Mouse (Mus musculus) gastrocnemius, postnatal 25 days (tissue): ENCODE results near the gene Tecrl. TPM values are rescaled to one million over a fixed set of nuclear protein-coding genes. Genes with fewer than 3 reads are reported as not detected.

Experiments used
- DNase-seq: peaks from one replicate; pipeline ENCODE4 v3.0.0; 2022
- long read RNA-seq, 2 experiments: library from polyadenylated mRNA; stranded (forward); transcript quantifications; one replicate each; pipeline ENCODE4 v2.0.0; 2021
- total RNA-seq, 2 experiments: library from RNA; stranded (reverse); gene quantifications; 1 replicate in 1 of 2; 2 replicates in 1 of 2; pipeline ENCODE4 v1.2.3; 2021

The Tecrl gene
- total RNA-seq: 1 to 10 TPM in 1 of 2 experiments, under 1 TPM in 1; 0.88 to 2.9 TPM
- long read RNA-seq, experiment 1, partial matches to known transcripts: 0 of 2 reads
- long read RNA-seq, experiment 1, other reads (novel, unspliced or antisense): 0 of 2 reads
- long read RNA-seq, experiment 2, partial matches to known transcripts: 0 of 1 reads
- long read RNA-seq, experiment 2, other reads (novel, unspliced or antisense): 0 of 1 reads

DNA sequence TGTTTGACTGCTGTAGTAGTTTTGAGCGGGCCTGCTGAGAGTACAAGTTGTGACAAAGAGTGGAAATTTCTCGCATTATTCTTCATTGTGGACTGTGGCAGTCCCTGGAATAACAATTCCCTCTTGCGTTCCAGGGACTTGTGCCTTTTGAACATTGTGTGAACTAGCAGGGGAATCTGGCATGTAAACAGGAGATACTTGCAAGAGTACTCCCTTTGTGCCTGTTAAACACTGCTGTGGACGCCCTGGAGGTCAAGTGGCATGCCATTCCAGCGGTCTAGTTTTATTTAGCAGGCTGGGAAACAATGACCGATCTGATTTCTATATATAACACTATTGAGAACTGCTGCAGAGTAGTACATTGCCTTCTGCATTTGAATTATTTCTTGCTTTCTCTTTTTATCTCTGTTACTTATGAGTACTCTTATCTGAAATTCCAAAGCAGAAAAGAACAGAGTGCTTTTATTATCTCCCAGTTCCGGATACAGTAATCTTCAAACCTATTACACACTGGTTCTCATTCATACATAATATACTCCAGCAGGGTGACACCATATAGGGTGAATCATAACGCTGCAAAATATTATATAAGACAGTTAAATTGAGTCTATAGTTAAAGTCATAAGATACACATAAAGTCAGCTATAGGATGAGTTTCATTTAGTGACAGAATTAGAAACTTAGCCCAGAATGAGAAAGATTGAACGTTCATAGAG is at the start of gene Tecrl:
TSS of gene Tecrl (minus strand) at position 350 of the 716 bp plus-strand sequence.
- no peak for DNase-seq

DNA sequence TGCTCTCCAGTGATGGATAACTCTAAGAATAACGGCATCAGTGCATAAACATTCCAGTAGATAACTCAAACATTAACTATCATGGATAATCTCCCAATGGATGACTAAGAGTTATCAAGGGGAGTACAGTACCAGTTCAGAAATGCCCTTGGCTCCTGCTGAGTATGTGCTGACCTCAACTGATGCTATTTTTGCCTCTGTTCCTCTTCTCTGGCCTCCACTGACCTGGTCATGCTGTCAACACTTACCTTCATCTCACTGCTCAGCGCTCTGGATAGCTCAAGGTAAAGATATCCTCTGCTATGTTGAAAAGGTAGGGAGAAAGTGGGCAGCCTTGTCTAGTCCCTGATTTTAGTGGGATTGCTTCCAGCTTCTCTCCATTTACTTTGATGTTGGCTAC is 30.0 kb upstream of the Tecrl start:
- no peak for DNase-seq

DNA sequence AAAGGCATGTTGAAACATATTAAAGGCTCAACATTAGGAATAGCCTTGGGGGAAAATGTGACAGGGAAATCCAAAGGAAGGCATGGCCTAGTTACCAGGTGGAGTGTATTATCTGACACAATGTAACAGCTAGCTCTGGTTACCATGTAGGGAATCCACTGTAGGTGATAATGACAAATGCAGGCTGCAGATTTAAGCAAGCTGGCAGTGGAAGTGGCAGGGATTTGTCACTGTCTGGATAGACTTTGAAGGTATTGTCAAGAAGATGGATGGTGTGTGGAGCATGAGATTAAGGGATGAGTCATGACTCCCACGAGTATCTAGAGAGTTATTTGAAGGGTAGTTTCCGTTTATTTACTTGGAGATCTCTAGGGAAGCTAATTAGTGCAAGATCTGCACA is 3.4 kb downstream of the Tecrl start:
- no peak for DNase-seq

DNA sequence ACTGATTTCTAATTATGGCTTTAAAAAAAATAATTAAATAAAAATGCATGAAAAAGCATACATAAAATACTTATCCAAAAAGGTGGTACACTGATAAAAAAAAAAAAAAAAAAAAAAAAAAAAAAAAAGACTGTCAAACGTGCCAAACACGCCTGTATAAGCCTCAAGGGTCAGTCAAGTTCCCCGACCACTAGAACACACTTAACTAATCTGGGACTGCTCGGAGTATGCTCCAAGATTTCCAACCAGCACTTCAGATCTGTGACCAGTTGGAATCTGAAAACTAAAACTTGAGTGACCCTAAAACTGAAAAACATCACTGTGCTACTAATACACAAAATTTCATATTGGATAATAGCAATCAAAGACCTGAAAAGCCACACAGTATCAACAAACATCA is 15.9 kb downstream of the Tecrl start:
- no peak for DNase-seq

DNA sequence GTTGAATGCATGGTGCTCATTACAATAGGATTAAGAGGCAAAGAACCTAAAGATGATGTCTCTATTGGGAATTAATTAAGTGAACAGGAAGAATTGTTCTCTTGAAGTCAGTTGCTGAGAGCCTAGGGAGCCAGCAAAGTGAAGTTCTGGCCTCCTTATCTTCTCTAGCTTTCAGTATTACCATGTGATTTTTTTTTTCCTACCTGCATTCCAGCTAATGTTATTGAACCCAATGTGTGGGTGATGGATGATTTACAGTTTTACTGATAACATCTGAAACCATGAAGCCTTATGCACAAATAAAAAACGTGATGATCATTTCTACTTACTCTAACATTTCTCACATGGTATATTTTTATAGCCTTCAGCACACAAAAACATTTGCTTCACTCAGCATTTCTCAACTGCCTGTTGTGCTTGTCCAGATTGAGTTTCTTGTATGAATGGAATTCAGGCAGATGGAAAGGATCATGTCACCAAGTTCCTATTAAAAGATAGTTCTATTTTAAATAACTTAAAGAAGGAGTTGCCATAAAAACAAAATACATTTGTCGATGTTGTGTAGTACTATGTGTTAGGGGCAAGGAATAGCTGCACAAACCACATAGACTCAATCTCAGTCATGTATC is 87.7 kb downstream of the Tecrl start:
- no peak for DNase-seq

DNA sequence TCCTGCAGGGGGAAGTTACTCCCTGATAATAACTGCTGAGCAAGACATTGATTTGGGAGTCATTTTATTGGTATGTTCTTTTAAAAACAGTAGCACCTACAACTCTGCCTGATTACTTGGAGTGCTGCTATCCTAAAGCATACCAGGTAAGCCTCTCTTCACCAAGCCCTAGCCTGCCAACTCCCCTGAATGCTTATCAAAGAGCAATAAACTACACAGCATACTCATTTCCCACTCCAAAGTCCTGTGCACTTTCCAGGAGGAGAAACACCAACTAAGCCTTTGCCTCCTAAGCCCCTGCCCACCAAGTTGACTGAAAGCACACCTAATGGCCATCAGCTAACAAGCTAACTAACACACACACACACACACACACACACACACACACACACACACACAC is 94.9 kb downstream of the Tecrl start:
- no peak for DNase-seq

DNA sequence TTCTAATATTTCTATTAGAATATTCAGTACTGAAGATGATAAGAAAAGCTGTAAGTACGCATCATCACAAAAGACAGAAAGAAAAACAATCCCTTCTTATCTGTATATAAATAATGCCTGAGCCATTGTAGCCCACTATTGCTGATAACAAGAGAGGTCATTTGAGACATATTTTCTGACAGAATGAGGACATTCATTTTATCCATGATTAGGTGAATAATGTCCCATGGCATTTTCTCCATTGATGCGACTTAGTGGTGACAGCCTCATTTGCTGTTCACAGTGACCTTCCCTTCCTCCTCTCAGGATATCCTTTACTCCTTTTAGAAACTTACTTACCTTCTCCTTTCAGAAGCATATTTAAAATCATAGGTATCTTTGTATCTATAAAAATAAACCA is 100.9 kb downstream of the Tecrl start:
- no peak for DNase-seq

DNA sequence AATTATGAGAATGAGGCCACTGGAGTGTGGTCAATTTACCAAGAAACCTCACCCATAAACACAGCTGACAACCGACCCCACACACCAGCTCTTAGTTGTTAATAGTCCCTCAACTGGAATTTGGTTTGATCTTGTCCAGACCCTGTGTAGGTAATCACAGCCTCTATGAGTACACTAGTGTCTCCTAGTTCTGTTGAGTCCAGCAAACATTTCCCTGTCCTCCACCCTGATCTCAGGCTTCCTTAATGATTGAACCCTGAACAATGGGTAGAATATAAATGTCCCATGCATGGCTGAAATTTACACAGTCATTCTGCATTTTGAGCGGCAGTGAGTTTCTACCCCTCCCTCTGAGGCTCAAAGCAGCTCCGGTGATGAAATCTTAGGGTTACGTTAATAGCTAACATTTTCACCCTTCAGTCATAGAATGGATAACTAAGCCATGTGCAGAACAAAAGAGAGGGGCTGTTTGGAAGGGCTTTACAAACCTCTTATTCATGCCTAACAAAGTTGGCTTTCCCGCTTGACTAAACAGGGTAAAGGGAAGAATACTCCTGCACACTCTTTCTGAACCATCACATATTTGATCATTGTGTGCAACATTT is 116.0 kb downstream of the Tecrl start:
- no peak for DNase-seq
